Mouse (Mus musculus): Measurements from ENCODE around the gene Plpp1.

GRCm38 (mm10) chr13:112860370-112860769 lies 59.8 kb downstream of the Plpp1 start:
- TF ChIP-seq CTCF (IDR thresholded peaks at IDR 0.05) (no peak), POLR2A (IDR thresholded peaks at IDR 0.05; ENCODE audit: insufficient read depth, low read depth, low read length) (no peak), EP300 (IDR thresholded peaks at IDR 0.05; ENCODE audit: insufficient read depth, low read depth, low read length) (no peak)
